Mouse (Mus musculus): ENCODE data around the gene Pank4. TPM values are rescaled to one million over a fixed set of nuclear protein-coding genes. Genes with fewer than 3 reads are reported as not detected.
A peak's percentile ranks its signal among the peaks of the same experiment; 100 is the strongest.

The Pank4 gene
- total RNA-seq, 2 experiments from 2014 or later: 19.1 to 36.1 TPM

- no peak for ATAC-seq (ENCODE audit: poor library complexity, severe bottlenecking)
Observed at GRCm38 (mm10) chr4:155011312-155012025, 47.5 kb downstream of the Pank4 start.

GRCm38 (mm10) chr4:155012115-155012514, 48.2 kb downstream of the Pank4 start:
- no peak for ATAC-seq (ENCODE audit: poor library complexity, severe bottlenecking)

DNA sequence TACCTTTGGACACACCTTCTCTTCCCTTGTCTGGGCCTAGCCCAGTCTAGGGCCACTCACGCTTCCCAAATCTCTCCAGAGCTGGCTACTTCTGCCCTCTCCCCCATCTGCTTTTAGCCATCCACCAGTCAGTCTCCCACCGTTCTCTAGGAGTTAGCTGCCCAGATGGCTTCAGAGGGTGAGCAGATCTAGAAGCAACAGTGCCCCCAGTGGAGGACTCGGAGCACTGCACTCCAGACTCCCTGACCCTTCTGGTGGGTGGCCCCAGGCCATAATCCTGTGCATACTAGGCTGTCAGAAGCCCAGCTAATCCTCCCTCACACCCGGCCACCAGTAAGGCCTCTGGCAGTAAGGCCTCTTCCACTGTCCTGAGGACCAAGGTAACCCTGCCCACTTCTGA, 48.9 kb downstream of the Pank4 start:
- ATAC-seq (ENCODE audit: poor library complexity, severe bottlenecking): peak; percentile 92

DNA sequence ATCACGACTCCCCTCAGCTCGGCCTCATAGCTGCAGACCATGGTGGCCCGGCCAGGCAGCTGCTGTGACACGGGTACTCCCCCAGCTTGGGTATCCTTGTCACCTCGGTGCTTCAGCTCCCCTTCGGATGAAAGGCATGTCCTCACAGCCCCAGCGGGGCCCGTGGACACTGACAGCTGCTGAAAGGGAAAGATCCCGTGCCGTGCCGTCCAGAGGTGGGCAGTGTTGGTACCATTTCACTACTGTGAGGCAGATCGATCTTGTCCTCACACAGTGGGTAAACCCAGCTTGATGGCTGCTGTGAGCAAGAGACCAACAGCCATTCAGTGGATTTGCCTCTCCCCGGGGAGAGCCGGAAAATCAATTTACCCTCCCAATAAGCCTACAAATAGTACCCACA, 50.3 kb downstream of the Pank4 start:
- ATAC-seq (ENCODE audit: poor library complexity, severe bottlenecking): no peak

DNA sequence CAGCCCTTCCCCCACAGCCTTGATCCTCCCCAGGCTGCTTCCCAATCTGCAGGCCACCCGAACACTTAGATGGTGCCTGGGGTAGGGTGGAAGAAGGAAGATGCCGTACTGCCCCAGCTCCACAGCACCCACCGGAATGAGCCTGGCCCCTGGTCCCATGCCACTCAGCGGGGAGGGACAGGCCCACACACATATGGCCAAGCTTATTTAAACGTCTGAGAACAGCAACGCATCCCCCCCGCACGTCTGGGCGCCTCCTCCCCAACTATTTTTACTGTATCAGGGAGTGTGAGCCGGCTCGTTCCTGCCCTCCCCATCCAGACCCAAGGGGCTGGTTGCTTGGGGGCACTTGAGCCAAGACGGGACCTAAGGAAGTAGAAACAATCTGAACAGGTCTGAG, 50.9 kb downstream of the Pank4 start:
- ATAC-seq (ENCODE audit: poor library complexity, severe bottlenecking): no peak

GRCm38 (mm10) chr4:155015550-155015949, 51.6 kb downstream of the Pank4 start:
- ATAC-seq (ENCODE audit: poor library complexity, severe bottlenecking): no peak

DNA sequence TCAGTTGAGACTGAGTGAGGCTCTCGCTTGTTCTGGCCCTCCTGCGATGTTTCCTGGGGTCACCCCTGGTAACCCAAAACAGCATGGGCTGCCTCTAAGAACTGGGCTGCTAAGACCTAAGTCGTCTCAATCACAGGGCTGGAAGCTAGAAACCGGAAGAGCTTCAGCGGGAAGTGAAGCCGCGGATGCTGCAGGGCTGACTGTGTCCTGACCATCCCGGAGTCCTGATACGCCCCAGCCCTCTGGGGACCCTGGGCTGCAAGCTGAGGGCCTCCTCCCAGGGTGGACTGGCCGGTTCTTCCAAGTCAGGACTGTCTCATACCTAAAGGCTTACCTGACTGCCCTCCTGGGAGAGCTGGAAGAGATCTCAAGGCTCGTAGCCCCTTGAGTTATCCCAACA, 52.9 kb downstream of the Pank4 start:
- no peak for ATAC-seq (ENCODE audit: poor library complexity, severe bottlenecking)

DNA sequence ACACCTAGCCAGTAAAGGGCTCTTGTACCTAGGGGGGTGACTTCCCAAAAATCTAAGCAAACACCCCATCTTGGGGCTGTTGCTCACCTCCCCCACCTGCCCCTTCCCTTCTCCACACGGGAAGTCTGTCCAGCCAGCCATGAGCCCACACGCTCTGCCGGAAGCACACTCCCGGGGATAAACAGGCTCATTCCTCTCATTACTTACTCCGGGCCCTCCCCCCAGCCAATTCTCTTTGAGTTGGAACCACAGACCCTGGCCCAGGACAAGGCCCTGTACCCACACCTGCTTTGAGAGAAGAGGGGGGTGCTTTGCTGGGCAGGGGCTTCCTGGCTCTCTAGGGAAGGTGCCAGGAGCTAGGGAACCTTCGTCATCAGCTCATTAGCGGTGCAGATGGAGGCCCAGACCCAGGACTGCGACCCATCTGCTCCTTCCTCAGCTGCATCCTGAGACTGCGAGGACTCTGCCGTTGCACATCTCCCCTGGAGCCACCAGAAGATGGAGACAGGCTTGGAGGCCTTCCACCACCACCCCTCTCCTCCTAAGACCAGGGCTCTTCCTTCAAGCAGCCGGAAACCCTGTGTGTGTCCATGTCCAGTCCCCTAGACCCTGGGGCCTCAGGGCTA, 53.4 kb downstream of the Pank4 start:
- ATAC-seq (ENCODE audit: poor library complexity, severe bottlenecking): no peak

GRCm38 (mm10) chr4:155018066-155018465, 54.1 kb downstream of the Pank4 start:
- ATAC-seq (ENCODE audit: poor library complexity, severe bottlenecking): no peak

DNA sequence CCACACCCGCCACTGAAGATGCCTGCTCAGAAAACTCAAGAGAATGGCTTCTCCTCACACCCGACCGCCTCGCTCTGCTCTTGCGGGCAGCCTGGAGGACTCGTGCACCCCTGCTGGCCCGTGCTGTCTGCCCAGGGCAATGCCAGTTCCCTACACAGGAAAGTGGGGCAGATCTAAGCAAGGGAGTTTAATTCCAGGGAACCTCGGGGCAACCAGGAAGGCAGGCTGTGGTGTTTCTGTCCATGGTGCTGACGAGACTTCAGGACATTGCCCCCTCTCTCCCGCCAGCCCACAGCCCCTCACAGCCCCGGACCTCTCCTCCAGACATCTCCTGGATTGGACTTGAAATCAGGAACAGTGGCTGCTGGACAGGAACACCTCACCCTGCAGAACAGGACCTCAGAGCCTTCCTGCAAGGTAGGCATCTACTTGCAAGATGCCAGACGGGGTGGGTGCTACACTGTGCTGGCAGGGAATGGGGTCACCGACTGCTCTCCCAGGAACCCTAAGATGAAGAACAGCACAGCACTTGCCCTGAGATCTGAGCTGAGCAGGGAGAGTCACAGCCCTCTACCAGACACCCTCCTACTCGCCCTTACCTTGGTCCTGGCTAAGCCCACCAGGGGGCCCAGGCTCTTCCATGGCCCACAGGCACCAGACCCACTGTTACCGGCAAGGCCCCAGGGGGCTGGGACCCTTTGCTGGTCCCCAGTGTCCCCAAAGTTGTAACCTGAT, 54.8 kb downstream of the Pank4 start:
- no peak for ATAC-seq (ENCODE audit: poor library complexity, severe bottlenecking)

- no peak for ATAC-seq (ENCODE audit: poor library complexity, severe bottlenecking)
Observed at GRCm38 (mm10) chr4:155019336-155019847, 55.5 kb downstream of the Pank4 start.

DNA sequence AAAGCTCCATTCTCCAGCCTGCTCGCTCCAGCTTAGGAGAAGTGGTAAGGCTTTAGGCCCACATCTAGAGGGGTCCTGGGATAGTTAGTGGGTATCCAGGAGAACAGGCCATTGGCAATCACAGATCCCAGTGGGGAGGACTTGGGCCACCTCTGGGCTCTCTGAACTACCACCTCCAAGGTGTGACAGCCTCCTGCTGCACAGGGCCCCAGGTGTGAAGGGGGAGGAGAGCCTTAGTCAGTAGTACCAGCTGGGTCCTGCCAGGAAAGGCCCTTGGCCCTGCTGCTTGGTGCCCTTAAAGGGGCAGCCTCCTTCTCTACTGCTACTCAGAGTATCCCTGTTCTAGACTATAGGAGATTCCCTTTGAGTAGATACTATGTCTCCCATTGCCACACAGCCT, 56.2 kb downstream of the Pank4 start:
- ATAC-seq (ENCODE audit: poor library complexity, severe bottlenecking): no peak

DNA sequence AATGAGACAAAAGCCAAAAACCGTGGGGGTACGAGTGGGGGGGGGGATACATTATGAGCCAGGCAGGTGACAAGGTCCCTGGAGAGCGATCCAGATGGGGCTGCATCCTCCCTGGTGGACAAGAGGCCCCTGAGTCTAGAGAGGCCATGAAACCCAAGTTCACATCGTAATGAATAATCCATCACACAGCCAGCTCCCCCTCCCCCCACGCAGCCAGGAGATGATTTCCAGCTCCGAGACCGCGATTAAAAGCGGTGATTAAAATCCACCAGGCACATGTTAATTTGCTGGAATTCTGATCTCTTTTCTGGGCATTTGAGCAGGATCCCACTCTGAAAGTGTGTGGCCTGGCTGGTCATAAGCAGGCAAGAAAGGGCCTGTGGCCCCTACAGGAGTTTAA, 56.9 kb downstream of the Pank4 start:
- no peak for ATAC-seq (ENCODE audit: poor library complexity, severe bottlenecking)

DNA sequence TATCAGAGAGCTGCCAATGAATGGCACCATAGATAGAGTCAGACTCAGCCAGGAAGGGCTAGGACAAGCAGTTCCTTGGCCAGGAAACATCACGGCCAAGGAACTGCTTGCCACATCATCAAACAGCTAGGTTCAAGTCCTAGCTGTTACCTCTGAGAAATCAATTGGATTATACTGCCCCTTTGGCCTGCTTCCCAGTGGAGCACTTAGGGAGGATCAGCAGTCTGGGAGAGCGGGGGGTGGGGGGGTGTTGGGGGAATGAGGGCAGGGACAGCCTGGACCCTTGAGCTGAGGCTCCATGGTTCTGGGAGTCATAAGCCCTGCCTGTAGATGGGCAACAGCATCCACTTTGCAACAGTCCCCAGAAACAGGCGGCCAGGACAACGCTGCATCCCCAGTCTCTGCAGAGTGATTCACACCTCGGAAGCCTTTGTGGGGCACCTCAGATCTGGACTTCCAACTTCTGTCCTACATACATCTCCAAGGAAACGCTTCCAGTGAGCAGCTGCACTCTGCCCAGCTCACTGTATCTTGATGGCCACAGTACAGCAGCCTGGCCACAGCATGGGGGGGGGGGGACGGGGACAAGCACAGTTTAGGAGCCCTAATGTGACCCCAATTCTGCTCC, 58.4 kb downstream of the Pank4 start:
- no peak for ATAC-seq (ENCODE audit: poor library complexity, severe bottlenecking)

DNA sequence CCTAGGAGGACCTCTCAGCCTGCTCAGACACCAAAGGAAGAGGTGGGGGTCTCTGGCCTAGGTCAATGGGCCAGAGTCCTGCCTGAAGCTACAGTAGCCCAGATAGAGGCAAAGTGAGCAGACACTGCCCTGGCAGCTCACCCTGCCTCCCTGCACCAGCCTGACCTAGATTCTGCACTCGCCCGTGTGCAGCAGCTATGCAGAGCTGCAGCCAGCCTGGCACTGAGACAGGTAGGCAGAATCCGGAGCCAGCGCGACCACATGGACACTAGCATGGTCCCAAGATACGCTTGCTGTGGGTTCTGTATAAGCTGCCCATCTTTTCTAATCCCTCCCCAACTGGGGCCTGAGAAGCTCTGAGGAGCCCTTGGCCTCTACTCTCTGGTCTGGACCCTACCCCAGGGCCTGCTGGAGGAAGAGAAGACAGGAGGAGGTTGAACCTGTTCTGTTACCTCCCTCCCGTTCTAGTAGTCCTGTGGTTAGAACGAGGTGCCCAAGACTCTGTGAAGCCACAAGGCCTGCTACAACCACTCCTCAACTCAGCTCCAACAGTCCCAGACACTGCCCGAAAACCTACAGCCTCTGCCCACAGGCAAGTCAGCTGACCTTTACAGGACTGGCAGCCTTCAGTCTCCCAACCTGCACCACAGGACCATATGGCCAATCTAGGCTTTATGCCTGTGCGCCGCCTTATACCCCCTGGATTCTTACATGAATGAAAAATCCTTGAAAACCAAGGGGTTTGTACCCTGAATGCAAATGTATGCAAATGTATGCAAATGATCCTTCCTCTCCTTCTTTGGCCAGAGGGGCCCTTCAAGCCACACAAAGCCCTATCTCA, 60.5 kb downstream of the Pank4 start:
- ATAC-seq (ENCODE audit: poor library complexity, severe bottlenecking): no peak

Other genes with a start within 250 kb of the Pank4 start
- not detected in 2 replicates for gene Ttc34, start 126.7 kb upstream of the Pank4 start, total RNA-seq (2015)
- gene Ttc34, start 126.7 kb upstream of the Pank4 start, total RNA-seq (2017): 0.07 TPM in 1 of 2 replicates, not detected in the other
- 0.25 TPM in 1 of 2 replicates, not detected in the other for gene Mmel1, start 94.5 kb upstream of the Pank4 start, total RNA-seq (2015)
- not detected in 2 replicates for gene Mmel1, start 94.5 kb upstream of the Pank4 start, total RNA-seq (2017)
- gene Fam213b, start 65.0 kb upstream of the Pank4 start, total RNA-seq (2015): 8.8 and 9.1 TPM in 2 replicates
- gene Fam213b, start 65.0 kb upstream of the Pank4 start, total RNA-seq (2017): 5.5 and 6.6 TPM in 2 replicates
- gene Tnfrsf14, start 35.6 kb upstream of the Pank4 start, total RNA-seq (2015): 87.1 and 142 TPM in 2 replicates
- 67.2 and 77.3 TPM in 2 replicates for gene Tnfrsf14, start 35.6 kb upstream of the Pank4 start, total RNA-seq (2017)
- 0.25 and 0.27 TPM in 2 replicates for gene Hes5, start 3.2 kb upstream of the Pank4 start, total RNA-seq (2015)
- gene Hes5, start 3.2 kb upstream of the Pank4 start, total RNA-seq (2017): not detected in 2 replicates
- gene Plch2, start 92.7 kb downstream of the Pank4 start, total RNA-seq (2015): not detected in 2 replicates
- gene Plch2, start 92.7 kb downstream of the Pank4 start, total RNA-seq (2017): not detected in 2 replicates
- 3.7 and 4.3 TPM in 2 replicates for gene Pex10, start 102.9 kb downstream of the Pank4 start, total RNA-seq (2015)
- 3.3 and 5.7 TPM in 2 replicates for gene Pex10, start 102.9 kb downstream of the Pank4 start, total RNA-seq (2017)
- gene Rer1, start 122.3 kb downstream of the Pank4 start, total RNA-seq (2015): 133 and 141 TPM in 2 replicates
- gene Rer1, start 122.3 kb downstream of the Pank4 start, total RNA-seq (2017): 116 and 130 TPM in 2 replicates
- gene Morn1, start 122.5 kb downstream of the Pank4 start, total RNA-seq (2015): 0.71 TPM in 1 of 2 replicates, not detected in the other
- gene Morn1, start 122.5 kb downstream of the Pank4 start, total RNA-seq (2017): 0.95 and 1.1 TPM in 2 replicates

Measured in megakaryocyte, adult 5-6 weeks (primary cell).